Mouse (Mus musculus) adipose tissue, adult 10 weeks (tissue): ENCODE results near the gene Msh4. TPM values are rescaled to one million over a fixed set of nuclear protein-coding genes. Genes with fewer than 3 reads are reported as not detected.

Experiments used
- polyA plus RNA-seq: library from polyadenylated mRNA; stranded (reverse); fragments of 350-450 nt; fragmentation: Illumina TruSeq; extraction: RNeasy Lipid Tissue Mini Kit (QIAGEN cat#74804); gene quantifications from one replicate; pipeline ENCODE4 v1.2.3, GENCODE M21; 2014; ENCODE audit warnings: low read depth, low replicate concordance

The Msh4 gene
- not detected for polyA plus RNA-seq

DNA sequence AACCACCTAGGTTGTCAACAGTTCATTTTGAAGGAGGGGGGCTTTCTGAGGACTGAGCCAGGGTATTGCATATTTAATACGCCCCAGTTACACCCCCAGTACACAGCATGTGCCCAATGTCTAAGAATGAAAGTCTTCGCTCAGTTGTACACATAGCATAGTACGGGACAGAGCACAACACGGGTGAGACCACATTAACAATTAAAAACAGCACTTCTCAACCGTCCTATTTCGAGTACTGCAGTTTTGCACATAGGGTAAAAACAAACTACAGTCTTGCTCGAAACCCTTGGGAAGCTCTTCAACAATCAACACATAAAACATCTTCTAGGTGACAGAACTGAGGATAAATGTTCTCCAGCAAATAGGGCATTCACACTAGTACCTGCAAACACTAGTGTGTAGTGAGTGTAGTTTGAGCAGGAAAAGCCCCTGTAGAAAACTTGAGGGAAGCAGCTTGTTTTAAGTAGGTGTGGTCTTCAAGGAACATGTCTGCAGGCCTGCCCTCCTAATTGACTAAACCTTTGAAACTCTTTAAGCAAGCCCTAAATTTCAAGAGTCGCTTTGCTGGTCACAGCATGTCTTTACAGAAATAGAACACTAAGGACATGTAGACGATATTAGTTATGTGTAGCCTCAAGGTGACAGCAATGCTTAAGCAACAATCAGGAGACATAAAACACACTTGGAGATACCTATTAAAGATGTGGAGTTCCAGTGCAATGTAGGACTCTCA, at the start of gene Msh4:
Gene Msh4 (minus strand): TSS at position 3 of the 736 bp plus-strand sequence.

GRCm38 (mm10) chr3:153944335-153944990, 38.5 kb upstream of the Msh4 start, which contains the start of gene Acadm:
Gene Acadm, minus strand, starts transcription at chr3:153944632.

GRCm38 (mm10) chr3:153912546-153913509, 6.9 kb upstream of the Msh4 start, which contains the start of gene Rabggtb:
Gene Rabggtb, minus strand, starts transcription at chr3:153913009.

GRCm38 (mm10) chr3:153844030-153844429, 61.9 kb downstream of the Msh4 start, which contains the start of gene Asb17:
Gene Asb17, plus strand, starts transcription at chr3:153844209.

Other genes with a start within 250 kb of the Msh4 start
- 3.9 TPM for gene St6galnac3, start 181.0 kb downstream of the Msh4 start, polyA plus RNA-seq
- gene Asb17, start 61.9 kb downstream of the Msh4 start, polyA plus RNA-seq, result 3.2 TPM
- 50.7 TPM for gene Rabggtb, start 6.9 kb upstream of the Msh4 start, polyA plus RNA-seq
- gene Acadm, start 38.5 kb upstream of the Msh4 start, polyA plus RNA-seq, result 193 TPM
- not detected for gene Slc44a5, start 67.3 kb upstream of the Msh4 start, polyA plus RNA-seq